Mouse (Mus musculus): ENCODE data around the gene Lrrc63. TPM values are rescaled to one million over a fixed set of nuclear protein-coding genes. Genes with fewer than 3 reads are reported as not detected.

Lrrc63 gene
- polyA plus RNA-seq, 1 experiment = 0.04 TPM

DNA sequence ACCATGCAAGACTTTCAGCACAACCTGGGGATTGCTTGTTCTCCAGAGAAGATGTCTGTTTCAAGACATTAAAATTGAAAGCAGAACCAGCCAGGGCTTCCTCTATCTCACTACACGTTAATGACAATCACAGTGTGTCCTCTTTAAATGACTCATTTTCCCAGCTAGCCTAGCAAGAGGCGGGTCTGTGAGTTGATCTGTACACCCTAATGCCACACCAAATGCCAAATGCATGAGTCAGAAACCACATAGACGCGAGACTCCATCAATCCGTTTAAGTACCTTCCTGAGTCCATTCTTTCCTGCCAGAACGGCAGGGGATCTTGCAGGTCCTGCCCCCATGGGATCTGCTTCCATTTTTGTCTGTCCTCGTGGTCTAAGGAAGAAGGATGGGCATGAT, 85.5 kb downstream of the Lrrc63 start:
- DNase-seq (ENCODE audit: low read depth in 1 of 2, low spot score in 2 of 2) = no peak

DNA sequence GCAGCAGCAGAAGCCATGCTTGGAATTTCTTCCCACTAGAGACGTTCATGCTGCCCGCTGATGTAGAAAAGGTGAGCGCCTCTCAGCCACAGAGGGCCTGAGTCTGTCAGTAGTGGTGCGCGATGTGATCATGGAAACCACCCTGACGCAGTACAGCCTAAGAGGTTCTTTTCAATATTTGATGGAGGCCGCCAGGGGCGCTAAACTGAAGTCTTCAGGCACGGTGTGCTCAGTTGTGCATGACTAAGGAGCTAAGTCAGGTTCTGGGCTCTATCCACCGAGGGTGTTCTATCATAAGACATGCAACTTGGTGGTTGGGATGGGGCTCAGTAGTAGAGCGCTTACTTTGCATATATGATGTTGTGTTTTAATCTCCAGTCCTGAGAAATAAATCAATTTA, 95.2 kb downstream of the Lrrc63 start:
- H3K4me1 ChIP-seq (ENCODE audit: control insufficient read depth, insufficient read depth, insufficient read length) = peaks cover 17% of the 10 kb centered on the region
- WGBS = 88% methylated on average over 11 of the region's 11 CpGs
- H3K36me3 ChIP-seq (ENCODE audit: control insufficient read depth, insufficient read depth, low read length) = peaks cover 34% of the 10 kb centered on the region
- H3K27me3 ChIP-seq (ENCODE audit: control insufficient read depth, insufficient read depth, low read length) = no peaks in the 10 kb centered on the region
- no peak overlapping the region for H3K4me3 ChIP-seq (ENCODE audit: extremely low read depth, insufficient read depth, insufficient read length)
- DNase-seq (ENCODE audit: low read depth in 1 of 2, low spot score in 2 of 2) = no peak
- TF ChIP-seq CTCF (IDR thresholded peaks at IDR 0.05; ENCODE audit: extremely low read depth, insufficient read depth, insufficient read length, insufficient replicate concordance) = no peak
- no peak for TF ChIP-seq POLR2A (IDR thresholded peaks at IDR 0.05; ENCODE audit: low read depth, low read length)
- no peak overlapping the region for H3K27ac ChIP-seq (ENCODE audit: insufficient read depth, low read length)

More for the DNA sequence above, 85.5 kb downstream of the Lrrc63 start:
- no peak overlapping the region for H3K27ac ChIP-seq (ENCODE audit: insufficient read depth, low read length)
- H3K4me3 ChIP-seq (ENCODE audit: extremely low read depth, insufficient read depth, insufficient read length) = no peak overlapping the region
- H3K4me1 ChIP-seq (ENCODE audit: control insufficient read depth, insufficient read depth, insufficient read length) = no peaks in the 10 kb centered on the region
- WGBS = 51% methylated on average over 7 of the region's 7 CpGs
- H3K27me3 ChIP-seq (ENCODE audit: control insufficient read depth, insufficient read depth, low read length) = no peaks in the 10 kb centered on the region
- TF ChIP-seq POLR2A (IDR thresholded peaks at IDR 0.05; ENCODE audit: low read depth, low read length) (no peak), CTCF (IDR thresholded peaks at IDR 0.05; ENCODE audit: extremely low read depth, insufficient read depth, insufficient read length, insufficient replicate concordance) (no peak)
- peaks cover 38% of the 10 kb centered on the region for H3K36me3 ChIP-seq (ENCODE audit: control insufficient read depth, insufficient read depth, low read length)

Other genes starting within 250 kb of the Lrrc63 start
- 11.5 and 15.7 TPM in 2 replicates for gene Lrch1, start 183.0 kb downstream of the Lrrc63 start, polyA plus RNA-seq (2012; rRNA removed)
- 19.3 and 20.9 TPM in 2 replicates for gene Rubcnl, start 114.9 kb downstream of the Lrrc63 start, polyA plus RNA-seq (2012; rRNA removed)
- 62.6 and 72.9 TPM in 2 replicates for gene Lcp1, start 220 bp upstream of the Lrrc63 start, polyA plus RNA-seq (2012; rRNA removed)
- not detected in 2 replicates for gene Cpb2, start 111.4 kb upstream of the Lrrc63 start, polyA plus RNA-seq (2012; rRNA removed)
- gene Zc3h13, start 153.5 kb upstream of the Lrrc63 start, polyA plus RNA-seq (2012; rRNA removed) = 6.8 and 8.7 TPM in 2 replicates